In genomic region chr14:48504566-48504950, GRCm38 (mm10) we compare ENCODE assay signal across 23 mouse cellular contexts. TPM values are rescaled to one million over a fixed set of nuclear protein-coding genes. Genes with fewer than 3 reads are reported as not detected.
DNase-seq lines count a peak whose midpoint lies in the region; ATAC-seq and TF ChIP-seq lines count a peak whose summit lies in the region.
"Had no signal": no experiment of that assay in that cellular context is flagged by ENCODE, and none has a peak within 500 bp of the region (broad histone marks: within the 10 kb centered on the region; RNA-seq: fewer than 3 reads in every experiment).

No protein-coding gene starts in this region.

- TF ChIP-seq CTCF in hindbrain, postnatal 0 days (IDR thresholded peaks at IDR 0.05; ENCODE audit: low read depth): no peak

- peaks cover 51% of the 10 kb centered on the region for H3K27me3 ChIP-seq in forebrain, embryonic 12.5 days
- H3K27me3 ChIP-seq in forebrain, embryonic 15.5 days: no peaks in the 10 kb centered on the region; the same call in 1 of the 2 replicates
- H3K27me3 ChIP-seq in hindbrain, postnatal 0 days (ENCODE audit: insufficient read depth, low read length): no peaks in the 10 kb centered on the region
- peaks cover 2% of the 10 kb centered on the region for H3K27me3 ChIP-seq in hindbrain, embryonic 16.5 days (replicated peaks; ENCODE audit: control insufficient read depth, insufficient read depth, low read length)
- peaks cover 34% of the 10 kb centered on the region for H3K27me3 ChIP-seq in neural tube, embryonic 13.5 days
- H3K27me3 ChIP-seq in midbrain, embryonic 14.5 days (ENCODE audit: control insufficient read depth, insufficient read depth, low read length): peaks cover 15% of the 10 kb centered on the region
- H3K27me3 ChIP-seq: liver, embryonic 12.5 days had no signal

- no peak for DNase-seq in hindbrain, postnatal 0 days (ENCODE audit: low spot score)
- no peak for DNase-seq in neural tube, embryonic 10.5 days (ENCODE audit: extremely low spot score, low spot score)
- peak; percentile 9 for DNase-seq in midbrain, embryonic 14.5 days
- DNase-seq in thymus, postnatal 14 days: no peak
- DNase-seq: adrenal gland, postnatal 14 days; cerebellum, adult 11 months; cerebellum, adult 9-10 months; gastrocnemius, adult 2 months; heart, postnatal 14 days; kidney, adult 8-10 months; layer of hippocampus, postnatal 36 days; liver, postnatal 0 days; lung, postnatal 36 days; thymus, adult 2 months; thymus, postnatal 4 days had no signal

- H3K9ac ChIP-seq in forebrain, embryonic 12.5 days: 0 out of 2 replicates have a peak overlapping the region, but pooled peaks have one; percentile 7
- H3K9ac ChIP-seq in forebrain, embryonic 15.5 days (replicated peaks): no peak overlapping the region
- no peak overlapping the region for H3K9ac ChIP-seq in hindbrain, postnatal 0 days (replicated peaks; ENCODE audit: low read length)
- no peak overlapping the region for H3K9ac ChIP-seq in hindbrain, embryonic 16.5 days (ENCODE audit: low read depth, low read length)
- no peak overlapping the region for H3K9ac ChIP-seq in neural tube, embryonic 13.5 days
- no peak overlapping the region for H3K9ac ChIP-seq in midbrain, embryonic 14.5 days (replicated peaks; ENCODE audit: low read length)
- H3K9ac ChIP-seq: embryonic facial prominence, embryonic 12.5 days; liver, embryonic 12.5 days; liver, postnatal 0 days had no signal

- no peak for ATAC-seq in forebrain, embryonic 12.5 days (ENCODE audit: low FRiP score)
- no peak for ATAC-seq in forebrain, embryonic 15.5 days (replicated peaks)
- ATAC-seq in hindbrain, postnatal 0 days: no peak
- no peak for ATAC-seq in hindbrain, embryonic 16.5 days
- no peak for ATAC-seq in neural tube, embryonic 13.5 days (ENCODE audit: low read depth)
- ATAC-seq in midbrain, embryonic 14.5 days (ENCODE audit: low FRiP score, low TSS enrichment): no peak
- ATAC-seq: intestine, embryonic 16.5 days; liver, embryonic 12.5 days; liver, postnatal 0 days had no signal

- H3K4me1 ChIP-seq in forebrain, embryonic 12.5 days: peaks cover 13% of the 10 kb centered on the region
- peaks cover 5% of the 10 kb centered on the region; the same call in 1 of the 2 replicates for H3K4me1 ChIP-seq in forebrain, embryonic 15.5 days
- H3K4me1 ChIP-seq in hindbrain, postnatal 0 days (ENCODE audit: insufficient read depth, low read length): no peaks in the 10 kb centered on the region
- no peaks in the 10 kb centered on the region for H3K4me1 ChIP-seq in hindbrain, embryonic 16.5 days (ENCODE audit: control insufficient read depth, insufficient read depth, low read depth, low read length)
- peaks cover 10% of the 10 kb centered on the region; the same call in 1 of the 2 replicates for H3K4me1 ChIP-seq in neural tube, embryonic 13.5 days (replicated peaks)
- H3K4me1 ChIP-seq in midbrain, embryonic 14.5 days (ENCODE audit: control insufficient read depth, insufficient read depth, low read length): 0 out of 2 replicates have a peak, but pooled peaks cover 6% of the 10 kb centered on the region
- H3K4me1 ChIP-seq: embryonic facial prominence, embryonic 12.5 days; liver, embryonic 12.5 days had no signal

- WGBS in forebrain, embryonic 12.5 days: 9% methylated on average over 9 of the region's 9 CpGs
- 17% methylated on average over 9 of the region's 9 CpGs for WGBS in forebrain, embryonic 15.5 days
- 26% methylated on average over 9 of the region's 9 CpGs for WGBS in hindbrain, postnatal 0 days
- WGBS in hindbrain, embryonic 16.5 days: 19% methylated on average over 9 of the region's 9 CpGs
- 24% methylated on average over 9 of the region's 9 CpGs for WGBS in neural tube, embryonic 13.5 days
- 10% methylated on average over 9 of the region's 9 CpGs for WGBS in midbrain, embryonic 14.5 days

- H3K4me2 ChIP-seq in forebrain, embryonic 12.5 days: peak overlapping the region; percentile 23; the same call in 1 of the 2 replicates
- H3K4me2 ChIP-seq in forebrain, embryonic 15.5 days (replicated peaks): no peak overlapping the region
- H3K4me2 ChIP-seq in hindbrain, postnatal 0 days (ENCODE audit: low read depth, low read length): 0 out of 2 replicates have a peak overlapping the region, but pooled peaks have one; percentile 39
- H3K4me2 ChIP-seq in hindbrain, embryonic 16.5 days (ENCODE audit: low read length): no peak overlapping the region
- H3K4me2 ChIP-seq in neural tube, embryonic 13.5 days: peak overlapping the region; percentile 35; the same call in 1 of the 2 replicates
- H3K4me2 ChIP-seq in midbrain, embryonic 14.5 days (ENCODE audit: low read length): peak overlapping the region; percentile 34
- H3K4me2 ChIP-seq: embryonic facial prominence, embryonic 12.5 days; liver, embryonic 12.5 days had no signal

- H3K27ac ChIP-seq in forebrain, embryonic 12.5 days: peak overlapping the region; percentile 47; the same call in 1 of the 2 replicates
- no peak overlapping the region for H3K27ac ChIP-seq in forebrain, embryonic 15.5 days (replicated peaks)
- H3K27ac ChIP-seq in hindbrain, postnatal 0 days: no peak overlapping the region
- no peak overlapping the region for H3K27ac ChIP-seq in hindbrain, embryonic 16.5 days (ENCODE audit: low read depth, low read length)
- no peak overlapping the region for H3K27ac ChIP-seq in neural tube, embryonic 13.5 days (replicated peaks)
- no peak overlapping the region for H3K27ac ChIP-seq in midbrain, embryonic 14.5 days (replicated peaks; ENCODE audit: low read depth, low read length)
- H3K27ac ChIP-seq: embryonic facial prominence, embryonic 12.5 days; gastrocnemius, adult 2 months; kidney, postnatal 0 days; liver, embryonic 12.5 days had no signal

- peaks cover 10% of the 10 kb centered on the region for H3K36me3 ChIP-seq in forebrain, embryonic 12.5 days (replicated peaks)
- H3K36me3 ChIP-seq in forebrain, embryonic 15.5 days: peaks cover 7% of the 10 kb centered on the region; the same call in 1 of the 2 replicates
- peaks cover 7% of the 10 kb centered on the region; the same call in 1 of the 2 replicates for H3K36me3 ChIP-seq in hindbrain, postnatal 0 days (ENCODE audit: insufficient read depth, low read length)
- 0 out of 2 replicates have a peak, but pooled peaks cover 3% of the 10 kb centered on the region for H3K36me3 ChIP-seq in hindbrain, embryonic 16.5 days (ENCODE audit: control insufficient read depth, insufficient read depth, low read length)
- peaks cover 15% of the 10 kb centered on the region for H3K36me3 ChIP-seq in neural tube, embryonic 13.5 days
- H3K36me3 ChIP-seq in midbrain, embryonic 14.5 days (ENCODE audit: control insufficient read depth, insufficient read depth, low read length): peaks cover 6% of the 10 kb centered on the region; the same call in 1 of the 2 replicates

- no peak overlapping the region for H3K4me3 ChIP-seq in forebrain, embryonic 12.5 days (replicated peaks)
- no peak overlapping the region for H3K4me3 ChIP-seq in forebrain, embryonic 15.5 days
- H3K4me3 ChIP-seq in hindbrain, postnatal 0 days (ENCODE audit: low read length): no peak overlapping the region
- H3K4me3 ChIP-seq in hindbrain, embryonic 16.5 days (ENCODE audit: low read length): no peak overlapping the region
- H3K4me3 ChIP-seq in neural tube, embryonic 13.5 days: no peak overlapping the region
- no peak overlapping the region for H3K4me3 ChIP-seq in midbrain, embryonic 14.5 days (replicated peaks; ENCODE audit: low read depth, low read length)
- H3K4me3 ChIP-seq: embryonic facial prominence, embryonic 12.5 days; gastrocnemius, adult 2 months; liver, embryonic 12.5 days had no signal

- H3K9me3 ChIP-seq in forebrain, embryonic 12.5 days: no peaks in the 10 kb centered on the region
- no peaks in the 10 kb centered on the region for H3K9me3 ChIP-seq in forebrain, embryonic 15.5 days
- no peaks in the 10 kb centered on the region for H3K9me3 ChIP-seq in hindbrain, postnatal 0 days (ENCODE audit: low read length)
- no peaks in the 10 kb centered on the region for H3K9me3 ChIP-seq in hindbrain, embryonic 16.5 days (ENCODE audit: control insufficient read depth, low read length)
- no peaks in the 10 kb centered on the region for H3K9me3 ChIP-seq in neural tube, embryonic 13.5 days
- H3K9me3 ChIP-seq in midbrain, embryonic 14.5 days (ENCODE audit: control insufficient read depth, low read length): no peaks in the 10 kb centered on the region
- H3K9me3 ChIP-seq: embryonic facial prominence, embryonic 12.5 days; liver, embryonic 12.5 days had no signal

RNA-seq across cellular contexts. Expression of gene Tmem260, which starts 58.6 kb away (rescaled TPM):
- 24.7 and 26.2 TPM in 2 replicates for polyA plus RNA-seq in forebrain, embryonic 12.5 days (2016; fragmentation: Nextera tagmentation; extraction: Ambion mirVana)
- polyA plus RNA-seq in forebrain, embryonic 15.5 days (2015; fragmentation: Nextera tagmentation; extraction: Ambion mirVana): 17.7 and 18.3 TPM in 2 replicates
- 13.1 and 16.6 TPM in 2 replicates for total RNA-seq in hindbrain, postnatal 0 days (2014; rRNA removed)
- 11.0 and 11.4 TPM in 2 replicates for polyA plus RNA-seq in hindbrain, postnatal 0 days (2015; fragmentation: Nextera tagmentation; extraction: Ambion mirVana)
- 13.7 and 16.1 TPM in 2 replicates for polyA plus RNA-seq in hindbrain, embryonic 16.5 days (2015; fragmentation: Nextera tagmentation; extraction: Ambion mirVana)
- polyA plus RNA-seq in neural tube, embryonic 13.5 days (2015; fragmentation: Nextera tagmentation; extraction: Ambion mirVana): 17.9 and 20.1 TPM in 2 replicates
- polyA plus RNA-seq in midbrain, embryonic 14.5 days (2014; fragmentation: Nextera tagmentation; extraction: Ambion mirVana): 18.7 and 27.3 TPM in 2 replicates

Comparison
In these comparisons a context has a peak if more than half of its experiments do, and no peak if none do; other contexts are left out.
1. H3K4me2 ChIP-seq: peak in forebrain, embryonic 12.5 days (single experiment), hindbrain, postnatal 0 days (single experiment), neural tube, embryonic 13.5 days (single experiment) and midbrain, embryonic 14.5 days (single experiment); none in forebrain, embryonic 15.5 days (single experiment) and hindbrain, embryonic 16.5 days (single experiment).